Mouse (Mus musculus) heart, postnatal 4 days (tissue): Measurements from ENCODE around the gene Nrn1l. TPM values are rescaled to one million over a fixed set of nuclear protein-coding genes. Genes with fewer than 3 reads are reported as not detected.

Experiments
- total RNA-seq, 2 experiments: library from RNA; stranded (reverse); gene quantifications; 2 replicates each; pipeline ENCODE4 v1.2.3; 2021

The Nrn1l gene
- total RNA-seq, 2 experiments from 2014 or later, result not detected

Other genes starting within 250 kb of the Nrn1l start
- gene Carmil2, start 207.3 kb upstream of the Nrn1l start, total RNA-seq, result under 1 TPM; 0.41 TPM
- 10 to 100 TPM; 23.0 to 25.6 TPM for gene Acd, start 192.5 kb upstream of the Nrn1l start, total RNA-seq
- gene Pard6a, start 192.4 kb upstream of the Nrn1l start, total RNA-seq, result 1 to 10 TPM; 5.9 to 6.2 TPM
- not detected for gene 4933405L10Rik, start 185.9 kb upstream of the Nrn1l start, total RNA-seq
- 1 to 10 TPM; 5.4 to 6.8 TPM for gene Enkd1, start 185.4 kb upstream of the Nrn1l start, total RNA-seq
- 1 to 10 TPM; 4.6 to 4.9 TPM for gene Gfod2, start 134.9 kb upstream of the Nrn1l start, total RNA-seq
- gene Ranbp10, start 66.2 kb upstream of the Nrn1l start, total RNA-seq, result 10 to 100 TPM; 22.3 to 23.1 TPM
- not detected for gene Tsnaxip1, start 65.8 kb upstream of the Nrn1l start, total RNA-seq
- gene Cenpt, start 40.3 kb upstream of the Nrn1l start, total RNA-seq, result 10 to 100 TPM; 16.8 to 18.4 TPM
- gene Thap11, start 38.4 kb upstream of the Nrn1l start, total RNA-seq, result 10 to 100 TPM; 26.4 to 29.3 TPM
- 10 to 100 TPM; 44.7 to 45.7 TPM for gene Nutf2, start 33.0 kb upstream of the Nrn1l start, total RNA-seq
- gene Edc4, start 12.7 kb upstream of the Nrn1l start, total RNA-seq, result 10 to 100 TPM; 34.0 to 34.8 TPM
- 10 to 100 TPM; 21.7 to 24.3 TPM for gene Pskh1, start 6.9 kb downstream of the Nrn1l start, total RNA-seq
- under 1 TPM in 1 of 2 experiments, not detected in 1; 0.32 TPM for gene Ctrl, start 40.3 kb downstream of the Nrn1l start, total RNA-seq
- 10 to 100 TPM; 85.4 to 94.0 TPM for gene Psmb10, start 44.9 kb downstream of the Nrn1l start, total RNA-seq
- gene Lcat, start 49.8 kb downstream of the Nrn1l start, total RNA-seq, result 1 to 10 TPM; 1.4 to 1.7 TPM
- 10 to 100 TPM; 62.4 to 65.8 TPM for gene Slc12a4, start 72.5 kb downstream of the Nrn1l start, total RNA-seq
- not detected for gene Dpep3, start 85.9 kb downstream of the Nrn1l start, total RNA-seq
- gene Dus2, start 97.8 kb downstream of the Nrn1l start, total RNA-seq, result 10 to 100 TPM in 1 of 2 experiments, 1 to 10 TPM in 1; 9.8 to 10.2 TPM
- gene Dpep2nb, start 112.4 kb downstream of the Nrn1l start, total RNA-seq, result not detected
- 1 to 10 TPM; 8.9 to 9.5 TPM for gene Ddx28, start 118.3 kb downstream of the Nrn1l start, total RNA-seq
- gene Nfatc3, start 165.3 kb downstream of the Nrn1l start, total RNA-seq, result 10 to 100 TPM; 24.2 to 26.4 TPM
- gene Esrp2, start 243.4 kb downstream of the Nrn1l start, total RNA-seq, result under 1 TPM; 0.54 to 0.91 TPM